19 mouse cellular contexts compared by ENCODE assay signal in the genomic region with DNA sequence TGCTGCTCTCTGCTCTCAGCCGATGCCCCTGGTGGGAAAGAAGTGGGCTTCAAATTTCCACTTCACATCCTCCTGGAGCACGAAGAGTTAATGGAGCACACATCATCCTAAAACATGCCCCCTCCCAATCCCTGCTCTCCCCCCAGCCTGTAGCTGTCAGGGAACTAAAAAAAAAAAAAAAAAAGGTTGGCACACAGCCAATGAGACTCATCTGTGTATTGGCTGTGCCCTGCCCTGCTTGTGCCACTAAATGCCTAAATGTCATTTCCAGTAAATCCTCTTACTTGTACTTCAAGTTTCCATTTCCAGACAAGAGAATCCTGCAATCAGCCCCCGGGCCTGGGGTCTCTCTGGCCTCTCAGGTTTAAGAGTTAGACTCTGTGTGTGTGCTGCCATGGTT. TPM values are rescaled to one million over a fixed set of nuclear protein-coding genes. Genes with fewer than 3 reads are reported as not detected.
"Had no signal": no experiment of that assay in that cellular context is flagged by ENCODE, and none has a peak within 500 bp of the region (broad histone marks: within the 10 kb centered on the region; RNA-seq: fewer than 3 reads in every experiment).

No protein-coding gene starts in this region.

- H3K4me1 ChIP-seq: liver, embryonic 12.5 days had no signal

- H3K4me3 ChIP-seq: limb, embryonic 15.5 days; liver, embryonic 12.5 days; lung, embryonic 15.5 days had no signal

- DNase-seq: kidney, adult 8-10 months; kidney, postnatal 25 days; layer of hippocampus, adult 9-11 months; layer of hippocampus, postnatal 36 days; thymus, adult 2 months; thymus, postnatal 36 days had no signal

- H3K4me2 ChIP-seq: limb, embryonic 15.5 days; liver, embryonic 12.5 days; lung, embryonic 15.5 days had no signal

- H3K27ac ChIP-seq: limb, embryonic 15.5 days; liver, embryonic 12.5 days; lung, embryonic 15.5 days had no signal

- H3K36me3 ChIP-seq: limb, embryonic 15.5 days; liver, embryonic 12.5 days; lung, embryonic 15.5 days had no signal

- H3K9me3 ChIP-seq: limb, embryonic 15.5 days; liver, embryonic 12.5 days; lung, embryonic 15.5 days had no signal

- H3K9ac ChIP-seq: limb, embryonic 15.5 days; liver, embryonic 12.5 days; lung, embryonic 15.5 days had no signal

- ATAC-seq: intestine, postnatal 0 days; liver, embryonic 12.5 days had no signal

- H3K27me3 ChIP-seq: lung, embryonic 15.5 days had no signal

RNA-seq across cellular contexts. Expression of gene Aym1, which starts 0.6 kb away (rescaled TPM):
- total RNA-seq: layer of hippocampus, adult 18-20 months; layer of hippocampus, postnatal 36 days; left cerebral cortex, adult 8-10 months; left cerebral cortex, postnatal 25 days had no signal
- polyA plus RNA-seq: intestine, postnatal 0 days; kidney, embryonic 16.5 days; limb, embryonic 11.5 days; limb, embryonic 15.5 days; liver, embryonic 12.5 days; liver, embryonic 16.5 days; lung, embryonic 15.5 days; midbrain, embryonic 16.5 days; neural tube, embryonic 14.5 days; stomach, embryonic 14.5 days; thymus, adult 2 months had no signal
